Mouse (Mus musculus): ENCODE measurements around the gene Rabl6. TPM values are rescaled to one million over a fixed set of nuclear protein-coding genes. Genes with fewer than 3 reads are reported as not detected.

Gene Rabl6
- total RNA-seq, 2 experiments from 2014 or later = 117 to 128 TPM

DNA sequence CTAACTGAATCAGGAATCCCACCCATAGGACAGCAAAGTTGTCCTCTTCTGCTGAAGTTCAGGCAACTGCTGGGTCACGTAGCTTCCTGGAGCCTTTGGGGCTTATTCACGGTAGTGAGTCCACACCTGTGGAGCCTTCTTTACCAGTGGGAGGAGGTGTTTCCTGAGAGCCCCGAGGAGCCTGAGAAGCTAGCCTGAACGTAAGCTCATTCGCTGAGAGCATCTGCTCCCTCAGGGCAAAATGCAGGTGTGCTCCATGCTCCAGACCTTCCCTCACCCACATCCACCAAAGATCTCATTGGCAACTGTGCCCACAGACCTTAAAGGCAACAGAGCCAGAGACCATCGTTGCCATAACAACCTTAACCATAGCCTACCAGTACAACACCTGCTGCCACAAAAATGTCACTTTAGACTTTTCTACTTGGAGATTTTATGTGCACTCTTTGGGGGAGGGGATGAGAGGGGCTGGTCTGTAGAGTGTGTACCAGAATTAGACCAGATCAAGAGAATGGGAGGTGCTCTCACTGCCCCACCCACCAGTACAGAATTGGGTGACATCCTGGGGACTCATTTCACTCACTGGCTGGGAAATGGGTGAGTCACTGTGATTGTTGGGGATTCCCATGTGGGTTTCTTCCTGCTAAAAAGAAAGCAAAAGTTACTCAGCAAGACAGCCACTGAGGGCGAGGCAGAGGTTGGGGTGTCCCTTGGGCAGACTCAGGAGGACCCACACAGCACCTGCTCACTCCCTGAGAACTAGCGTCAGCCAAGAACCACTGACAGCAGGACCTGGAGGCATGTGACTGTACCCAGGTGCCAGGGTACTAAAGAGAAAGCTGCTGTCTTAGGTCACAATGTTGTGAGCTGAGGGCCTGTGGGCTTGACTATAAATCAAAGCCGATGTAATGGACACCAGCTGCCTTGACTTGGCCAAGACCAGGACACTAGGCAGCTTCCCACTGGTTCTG lies 59.0 kb downstream of the Rabl6 start:
- no peak for DNase-seq (ENCODE audit: low spot score in 2 of 2)

DNA sequence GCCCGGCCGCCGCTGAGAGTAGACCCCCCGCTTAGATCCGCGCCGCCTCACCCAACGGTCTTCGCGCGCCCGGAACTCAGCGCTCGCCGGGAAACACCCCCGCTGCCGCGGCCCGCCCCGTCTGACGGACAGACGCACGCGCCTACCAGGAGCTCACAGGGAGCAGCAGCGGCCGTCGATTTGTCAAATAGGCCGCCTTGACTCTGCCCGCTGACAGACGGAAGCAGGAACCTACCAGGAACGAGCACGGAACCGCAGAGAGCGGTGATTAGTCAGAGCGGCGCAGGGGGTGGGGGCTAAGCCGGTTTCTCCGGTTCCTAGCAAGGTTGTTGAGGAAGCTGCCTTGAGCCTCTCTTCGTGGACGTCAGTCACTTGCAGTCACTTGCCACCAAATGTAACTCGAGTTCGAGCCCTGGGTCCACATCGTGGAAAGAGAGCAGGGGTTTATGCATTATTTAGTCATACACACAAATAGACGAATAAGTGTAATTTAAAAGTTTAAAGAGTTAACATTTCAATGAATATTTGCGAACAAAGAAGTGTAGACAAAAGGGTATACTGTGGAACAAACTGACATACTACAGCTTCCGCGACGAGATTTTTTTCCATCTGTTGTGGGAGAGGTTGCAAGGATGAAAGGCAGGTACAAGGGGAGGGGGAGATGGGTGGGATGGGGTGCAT lies 61.4 kb downstream of the Rabl6 start, which contains the start of gene Traf2:
TSS of gene Traf2 (minus strand) at position 130 of the 681 bp plus-strand sequence.
- DNase-seq (ENCODE audit: low spot score in 2 of 2) = peak; percentile 88 to 94

DNA sequence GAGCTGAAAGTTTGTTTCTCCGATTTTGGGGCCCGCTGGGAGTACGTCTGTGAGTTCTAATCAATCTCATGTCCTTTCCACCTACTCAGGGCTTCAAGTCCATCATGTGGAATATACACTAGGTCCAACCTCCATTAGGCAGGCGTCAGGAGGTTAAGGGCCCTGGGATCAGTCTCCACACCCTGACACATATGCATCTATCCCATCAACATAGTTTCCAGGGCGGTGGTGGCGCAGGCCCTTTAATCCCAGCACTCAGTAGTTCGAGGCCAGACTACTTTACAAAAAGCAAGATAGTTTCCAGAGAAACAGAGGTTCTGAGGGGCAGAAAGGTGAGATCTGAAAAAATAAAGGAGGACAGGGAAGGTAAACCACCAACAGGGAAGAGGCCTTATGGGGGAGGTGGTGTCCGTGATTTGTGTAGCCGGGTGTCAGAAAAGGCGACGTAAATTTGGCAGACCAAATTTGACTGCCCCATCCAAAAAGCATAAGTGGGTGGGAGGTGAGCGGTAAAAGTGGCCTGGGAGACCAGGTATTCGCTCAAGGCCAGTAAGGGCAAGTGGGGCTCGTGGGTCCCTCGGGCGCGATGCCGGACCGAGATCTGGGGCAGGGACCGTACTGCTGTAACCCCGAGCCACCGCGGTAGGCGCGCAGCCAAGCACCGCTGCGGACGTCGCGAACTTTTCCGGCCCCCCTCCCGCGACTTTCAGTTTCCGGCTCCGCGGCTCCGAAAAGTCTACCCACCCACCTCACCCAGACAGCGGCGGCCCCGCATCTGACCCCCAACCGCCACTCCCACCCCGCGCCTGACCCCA lies 62.1 kb downstream of the Rabl6 start:
- DNase-seq (ENCODE audit: low spot score in 2 of 2) = no peak

- DNase-seq (ENCODE audit: low spot score in 2 of 2) = no peak
Observed at GRCm38 (mm10) chr2:25541644-25542367, 66.5 kb downstream of the Rabl6 start.

- no peak for DNase-seq (ENCODE audit: low spot score in 2 of 2)
Observed at GRCm38 (mm10) chr2:25540541-25540948, 67.8 kb downstream of the Rabl6 start.

DNA sequence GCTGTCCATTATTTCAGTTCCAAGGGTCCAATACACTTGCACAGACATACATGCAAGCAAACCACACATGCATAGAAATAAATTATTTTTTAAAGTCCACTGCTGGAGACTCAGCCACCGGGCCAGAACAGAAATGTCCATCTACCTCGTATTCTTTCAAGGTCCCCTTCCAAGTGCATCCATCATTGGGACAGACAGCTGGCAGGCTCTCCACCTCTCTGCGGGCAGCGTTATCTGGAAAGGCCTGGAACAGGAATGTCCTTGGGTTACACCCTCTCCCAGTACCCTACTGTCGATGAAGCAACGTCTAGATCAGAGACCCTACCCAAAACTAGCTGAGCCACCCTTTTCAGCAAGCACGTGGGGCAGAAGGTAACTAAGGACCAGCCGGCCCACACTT lies 71.8 kb downstream of the Rabl6 start:
- DNase-seq (ENCODE audit: low spot score in 2 of 2) = no peak

DNA sequence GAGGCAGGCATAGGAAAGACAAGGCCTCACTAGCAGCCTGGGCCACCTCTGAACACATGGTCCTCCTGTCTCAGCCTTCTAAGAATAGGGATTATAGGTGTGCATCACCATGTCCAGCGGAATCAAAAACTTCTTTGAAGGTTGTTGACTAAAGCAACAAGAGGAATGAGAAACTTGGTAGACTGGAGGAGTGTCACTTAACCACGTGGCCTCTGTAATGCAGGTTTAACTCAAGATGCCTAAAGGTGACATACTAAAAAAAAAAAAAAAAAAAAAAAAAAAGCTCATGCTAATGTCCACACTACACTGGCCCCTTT lies 73.5 kb downstream of the Rabl6 start:
- no peak for DNase-seq (ENCODE audit: low spot score in 2 of 2)

DNA sequence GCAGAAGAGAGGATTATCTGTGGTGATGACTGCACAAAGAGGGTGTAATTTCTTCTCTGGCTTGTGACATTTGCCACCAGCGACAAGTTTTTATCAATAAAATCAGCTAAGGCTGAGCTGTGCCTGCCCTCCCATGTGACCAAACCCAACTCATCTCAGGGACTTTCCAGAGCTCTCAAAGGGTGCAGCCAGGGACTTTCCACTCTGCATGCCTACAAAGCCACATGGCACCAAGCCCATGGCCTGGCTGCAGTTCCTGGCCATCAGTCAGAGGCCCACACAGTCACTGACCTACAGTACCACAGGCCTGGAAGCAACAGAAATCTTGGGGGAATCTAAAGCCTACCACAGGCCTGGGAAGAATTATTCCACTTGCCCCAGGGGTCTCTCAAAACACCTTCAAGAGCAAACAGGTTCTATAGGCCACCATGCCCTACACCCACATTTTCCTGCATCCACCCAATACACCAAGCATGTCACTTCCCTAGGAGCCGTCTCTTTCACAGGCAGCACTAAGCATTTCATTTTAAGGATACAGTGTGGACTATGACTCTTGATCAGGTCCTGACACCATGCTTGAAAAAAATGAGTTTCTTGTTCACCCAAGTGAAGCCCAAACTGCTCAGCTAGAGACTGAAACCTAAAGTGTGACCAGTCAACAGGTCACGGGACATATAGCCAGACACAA lies 74.0 kb downstream of the Rabl6 start:
- DNase-seq (ENCODE audit: low spot score in 2 of 2) = peak; percentile 33 to 43

DNA sequence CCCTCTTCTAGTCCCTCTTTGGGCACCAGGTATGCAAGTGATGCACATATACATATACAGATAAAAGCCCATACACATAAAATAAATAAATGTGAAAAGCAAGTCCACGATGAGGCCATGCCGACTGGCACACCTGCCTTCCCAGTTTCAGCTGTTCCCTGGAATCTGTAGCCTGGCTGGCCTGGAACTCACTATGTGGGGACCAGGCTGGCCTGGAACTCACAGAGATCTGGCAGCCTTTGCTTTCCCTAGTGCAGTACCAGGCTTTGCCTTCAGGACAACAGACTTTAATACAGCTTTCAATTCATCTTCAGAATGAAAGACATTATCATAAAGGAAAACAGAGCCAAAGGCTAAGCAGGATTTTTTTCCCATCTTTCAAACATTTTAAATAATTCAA lies 74.6 kb downstream of the Rabl6 start:
- no peak for DNase-seq (ENCODE audit: low spot score in 2 of 2)

Other genes with a start within 250 kb of the Rabl6 start
- 10 to 100 TPM; 18.6 to 24.0 TPM for gene Uap1l1, start 242.8 kb downstream of the Rabl6 start, total RNA-seq (2021)
- gene Sapcd2, start 236.2 kb downstream of the Rabl6 start, total RNA-seq (2021) = 1 to 10 TPM; 9.3 to 9.4 TPM
- gene Entpd2, start 212.6 kb downstream of the Rabl6 start, total RNA-seq (2021) = 10 to 100 TPM in 1 of 2 experiments, 1 to 10 TPM in 1; 10.0 to 11.8 TPM
- gene Npdc1, start 209.2 kb downstream of the Rabl6 start, total RNA-seq (2021) = 100 to 1,000 TPM; 102 to 112 TPM
- under 1 TPM in 1 of 2 experiments, not detected in 1; 0.82 TPM for gene Fut7, start 185.3 kb downstream of the Rabl6 start, total RNA-seq (2021)
- gene Abca2, start 179.8 kb downstream of the Rabl6 start, total RNA-seq (2021) = 10 to 100 TPM; 30.4 to 34.3 TPM
- 1 to 10 TPM; 1.4 to 1.7 TPM for gene Clic3, start 151.7 kb downstream of the Rabl6 start, total RNA-seq (2021)
- 10 to 100 TPM; 41.0 to 48.5 TPM for gene Paxx, start 147.4 kb downstream of the Rabl6 start, total RNA-seq (2021)
- 1 to 10 TPM; 3.6 to 6.5 TPM for gene Ptgds, start 138.5 kb downstream of the Rabl6 start, total RNA-seq (2021)
- not detected for gene Lcn12, start 114.6 kb downstream of the Rabl6 start, total RNA-seq (2021)
- 100 to 1,000 TPM in 1 of 2 experiments, 10 to 100 TPM in 1; 99.5 to 118 TPM for gene Fbxw5, start 107.8 kb downstream of the Rabl6 start, total RNA-seq (2021)
- gene C8g, start 106.8 kb downstream of the Rabl6 start, total RNA-seq (2021) = 1 to 10 TPM; 1.0 to 9.9 TPM
- gene Traf2, start 61.6 kb downstream of the Rabl6 start, total RNA-seq (2021) = 10 to 100 TPM; 19.2 to 20.5 TPM
- 100 to 1,000 TPM; 171 to 191 TPM for gene Edf1, start 50.7 kb downstream of the Rabl6 start, total RNA-seq (2021)
- 1 to 10 TPM; 4.1 to 7.1 TPM for gene Mamdc4, start 33.7 kb downstream of the Rabl6 start, total RNA-seq (2021)
- gene Phpt1, start 33.3 kb downstream of the Rabl6 start, total RNA-seq (2021) = 10 to 100 TPM; 74.7 to 80.0 TPM
- gene Ajm1, start 26.8 kb downstream of the Rabl6 start, total RNA-seq (2021) = 1 to 10 TPM; 4.6 to 5.3 TPM
- gene Ccdc183, start 9.2 kb upstream of the Rabl6 start, total RNA-seq (2021) = under 1 TPM in 1 of 2 experiments, not detected in 1; 0.11 TPM
- 10 to 100 TPM; 37.1 to 39.5 TPM for gene Tmem141, start 13.5 kb upstream of the Rabl6 start, total RNA-seq (2021)
- gene Fcna, start 19.5 kb upstream of the Rabl6 start, total RNA-seq (2021) = 10 to 100 TPM; 10.2 to 14.4 TPM
- under 1 TPM in 1 of 2 experiments, not detected in 1; 0.68 TPM for gene Lcn8, start 44.6 kb upstream of the Rabl6 start, total RNA-seq (2021)
- gene Lcn5, start 49.4 kb upstream of the Rabl6 start, total RNA-seq (2021) = not detected
- gene Lcn6, start 68.3 kb upstream of the Rabl6 start, total RNA-seq (2021) = not detected
- gene Lcn10, start 74.2 kb upstream of the Rabl6 start, total RNA-seq (2021) = not detected
- 1 to 10 TPM; 6.6 to 6.9 TPM for gene Obp2a, start 91.5 kb upstream of the Rabl6 start, total RNA-seq (2021)
- gene Bmyc, start 98.2 kb upstream of the Rabl6 start, total RNA-seq (2021) = 10 to 100 TPM; 74.3 to 75.0 TPM
- gene Obp2b, start 128.5 kb upstream of the Rabl6 start, total RNA-seq (2021) = not detected
- not detected for gene Lcn3, start 157.0 kb upstream of the Rabl6 start, total RNA-seq (2021)
- not detected for gene Lcn11, start 168.5 kb upstream of the Rabl6 start, total RNA-seq (2021)
- gene Gm13539, start 173.7 kb upstream of the Rabl6 start, total RNA-seq (2021) = not detected
- not detected for gene Glt6d1, start 207.3 kb upstream of the Rabl6 start, total RNA-seq (2021)
- not detected for gene Lcn9, start 214.6 kb upstream of the Rabl6 start, total RNA-seq (2021)
- not detected for gene Sohlh1, start 238.7 kb upstream of the Rabl6 start, total RNA-seq (2021)